Comparison of ENCODE assay signal across 10 mouse cellular contexts in the genomic region with DNA sequence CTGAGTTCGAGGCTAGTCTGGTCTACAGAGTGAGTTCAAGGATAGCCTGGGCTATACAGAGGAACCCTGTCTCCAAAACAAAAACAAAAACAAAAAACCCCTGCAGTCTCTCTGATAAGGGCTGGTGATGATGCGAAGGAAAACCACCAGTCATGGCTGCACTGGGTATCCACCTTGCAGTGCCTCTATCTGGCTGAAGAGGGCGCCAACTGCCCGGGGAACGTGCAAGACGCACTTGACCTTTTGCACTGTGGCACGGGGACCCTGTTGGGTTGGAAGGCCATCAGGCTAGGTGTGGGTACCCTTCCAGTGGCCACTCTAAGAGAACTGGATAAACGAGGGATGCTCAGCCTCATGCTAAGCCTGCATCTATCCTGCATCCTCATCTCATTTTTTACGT. TPM values are rescaled to one million over a fixed set of nuclear protein-coding genes. Genes with fewer than 3 reads are reported as not detected.
DNase-seq lines count a peak whose midpoint lies in the region; ATAC-seq lines count a peak whose summit lies in the region.
"Had no signal": no experiment of that assay in that cellular context is flagged by ENCODE, and none has a peak within 500 bp of the region (broad histone marks: within the 10 kb centered on the region; RNA-seq: fewer than 3 reads in every experiment).

No protein-coding gene starts in this region.

- H3K4me3 ChIP-seq in forebrain, embryonic 10.5 days = no peak overlapping the region
- H3K4me3 ChIP-seq in forebrain, embryonic 12.5 days (replicated peaks) = no peak overlapping the region
- H3K4me3 ChIP-seq in forebrain, embryonic 15.5 days = no peak overlapping the region
- no peak overlapping the region for H3K4me3 ChIP-seq in stomach, embryonic 15.5 days (replicated peaks)
- H3K4me3 ChIP-seq: hindbrain, embryonic 15.5 days had no signal

- no peaks in the 10 kb centered on the region for H3K9me3 ChIP-seq in forebrain, embryonic 10.5 days
- no peaks in the 10 kb centered on the region for H3K9me3 ChIP-seq in forebrain, embryonic 12.5 days
- no peaks in the 10 kb centered on the region for H3K9me3 ChIP-seq in forebrain, embryonic 15.5 days
- H3K9me3 ChIP-seq in stomach, embryonic 15.5 days = no peaks in the 10 kb centered on the region
- H3K9me3 ChIP-seq: hindbrain, embryonic 15.5 days had no signal

- peak; percentile 65 for DNase-seq in forebrain, embryonic 10.5 days (ENCODE audit: extremely low spot score, low spot score)
- DNase-seq in B cell, adult 2 months = peak; percentile 82
- peak; percentile 61 to 69 for DNase-seq in adrenal gland, postnatal 36 days
- DNase-seq in kidney, postnatal 4 days = peak; percentile 71 to 73
- DNase-seq in lung, postnatal 4 days = peak; percentile 55 to 71

- no peak overlapping the region for H3K4me2 ChIP-seq in forebrain, embryonic 12.5 days
- no peak overlapping the region for H3K4me2 ChIP-seq in forebrain, embryonic 15.5 days (replicated peaks)
- no peak overlapping the region for H3K4me2 ChIP-seq in stomach, embryonic 15.5 days
- H3K4me2 ChIP-seq: hindbrain, embryonic 15.5 days had no signal

- no peaks in the 10 kb centered on the region for H3K36me3 ChIP-seq in forebrain, embryonic 10.5 days (replicated peaks)
- H3K36me3 ChIP-seq in forebrain, embryonic 12.5 days (replicated peaks) = no peaks in the 10 kb centered on the region
- no peaks in the 10 kb centered on the region for H3K36me3 ChIP-seq in forebrain, embryonic 15.5 days
- no peaks in the 10 kb centered on the region for H3K36me3 ChIP-seq in stomach, embryonic 15.5 days
- H3K36me3 ChIP-seq: hindbrain, embryonic 15.5 days had no signal

- peaks cover 7% of the 10 kb centered on the region; the same call in 1 of the 2 replicates for H3K27me3 ChIP-seq in forebrain, embryonic 10.5 days (ENCODE audit: poor library complexity, severe bottlenecking)
- H3K27me3 ChIP-seq in forebrain, embryonic 12.5 days = no peaks in the 10 kb centered on the region
- H3K27me3 ChIP-seq in forebrain, embryonic 15.5 days = no peaks in the 10 kb centered on the region
- no peaks in the 10 kb centered on the region for H3K27me3 ChIP-seq in stomach, embryonic 15.5 days (replicated peaks)
- H3K27me3 ChIP-seq: hindbrain, embryonic 15.5 days had no signal

- H3K27ac ChIP-seq in forebrain, embryonic 10.5 days = no peak overlapping the region
- H3K27ac ChIP-seq in forebrain, embryonic 12.5 days = no peak overlapping the region
- no peak overlapping the region for H3K27ac ChIP-seq in forebrain, embryonic 15.5 days (replicated peaks)
- no peak overlapping the region for H3K27ac ChIP-seq in stomach, embryonic 15.5 days
- H3K27ac ChIP-seq: hindbrain, embryonic 15.5 days had no signal

- H3K9ac ChIP-seq in forebrain, embryonic 12.5 days = no peak overlapping the region
- H3K9ac ChIP-seq in forebrain, embryonic 15.5 days (replicated peaks) = no peak overlapping the region
- no peak overlapping the region for H3K9ac ChIP-seq in stomach, embryonic 15.5 days
- H3K9ac ChIP-seq: hindbrain, embryonic 15.5 days had no signal

- 25% methylated on average over 9 of the region's 9 CpGs for WGBS in forebrain, embryonic 10.5 days
- WGBS in forebrain, embryonic 12.5 days = 24% methylated on average over 9 of the region's 9 CpGs
- WGBS in forebrain, embryonic 15.5 days = 23% methylated on average over 9 of the region's 9 CpGs
- WGBS in stomach, embryonic 15.5 days = 23% methylated on average over 9 of the region's 9 CpGs

- H3K4me1 ChIP-seq in forebrain, embryonic 10.5 days = peaks cover 42% of the 10 kb centered on the region
- peaks cover 16% of the 10 kb centered on the region for H3K4me1 ChIP-seq in forebrain, embryonic 12.5 days
- H3K4me1 ChIP-seq in forebrain, embryonic 15.5 days = peaks cover 13% of the 10 kb centered on the region
- peaks cover 2% of the 10 kb centered on the region; the same call in 1 of the 2 replicates for H3K4me1 ChIP-seq in stomach, embryonic 15.5 days

- no peak for ATAC-seq in forebrain, embryonic 12.5 days (ENCODE audit: low FRiP score)
- 0 out of 2 replicates have a peak, but pooled peaks have one; percentile 15 for ATAC-seq in forebrain, embryonic 15.5 days (replicated peaks)
- 0 out of 2 replicates have a peak, but pooled peaks have one; percentile 8 for ATAC-seq in stomach, embryonic 15.5 days (ENCODE audit: insufficient read depth, low FRiP score, low read depth)
- ATAC-seq: Patski had no signal

RNA-seq across cellular contexts. Expression of a gene that starts 11.3 kb away (rescaled TPM):
- not detected in 2 replicates for polyA plus RNA-seq in forebrain, embryonic 10.5 days (2016; fragmentation: Nextera tagmentation; extraction: Ambion mirVana)
- polyA plus RNA-seq in forebrain, embryonic 12.5 days (2016; fragmentation: Nextera tagmentation; extraction: Ambion mirVana) = not detected in 2 replicates
- total RNA-seq in adrenal gland, postnatal 36 days (2021) = not detected
- not detected in 2 replicates for polyA plus RNA-seq in forebrain, embryonic 15.5 days (2015; fragmentation: Nextera tagmentation; extraction: Ambion mirVana)
- 0.21 and 0.22 TPM in 2 replicates for polyA plus RNA-seq in stomach, embryonic 15.5 days (2015; fragmentation: Nextera tagmentation; extraction: Ambion mirVana)
- polyA plus RNA-seq: Patski had no signal

RNA-seq across cellular contexts. Expression of a gene that starts 19.7 kb away (rescaled TPM):
- polyA plus RNA-seq in forebrain, embryonic 10.5 days (2016; fragmentation: Nextera tagmentation; extraction: Ambion mirVana) = 0.28 and 0.37 TPM in 2 replicates
- polyA plus RNA-seq in forebrain, embryonic 12.5 days (2016; fragmentation: Nextera tagmentation; extraction: Ambion mirVana) = 0.27 and 0.40 TPM in 2 replicates
- total RNA-seq in adrenal gland, postnatal 36 days (2021) = under 1 TPM in 1 of 2 experiments, not detected in 1; 0.36 TPM
- polyA plus RNA-seq in forebrain, embryonic 15.5 days (2015; fragmentation: Nextera tagmentation; extraction: Ambion mirVana) = 0.11 and 0.29 TPM in 2 replicates
- 17.7 and 25.2 TPM in 2 replicates for polyA plus RNA-seq in stomach, embryonic 15.5 days (2015; fragmentation: Nextera tagmentation; extraction: Ambion mirVana)

Comparison
In these comparisons a context has a peak if more than half of its experiments do, and no peak if none do; other contexts are left out.
1. RNA of a gene that starts 19.7 kb away (polyA plus RNA-seq): 17.7 to 25.2 TPM in stomach, embryonic 15.5 days; 0.27 to 0.40 TPM in forebrain, embryonic 12.5 days, 0.28 to 0.37 TPM in forebrain, embryonic 10.5 days and 0.11 to 0.29 TPM in forebrain, embryonic 15.5 days; every median in the first group is over 10 times any median in the second.
2. Peak in every context shown above with its lines, with median percentiles within 50 percentile points of each other: DNase-seq.